Mouse (Mus musculus) T-helper 1 cell (primary cell): ENCODE results near the gene Pkp4.

Source experiments
- in situ Hi-C: fragments of 300-600 bp; cut with MboI, MseI; formaldehyde crosslinking; loops from one replicate; pipeline ENCODE4 v1.15.1; 2025; ENCODE audit warnings: high pct_unique_total_duplicates

Gene Pkp4

DNA sequence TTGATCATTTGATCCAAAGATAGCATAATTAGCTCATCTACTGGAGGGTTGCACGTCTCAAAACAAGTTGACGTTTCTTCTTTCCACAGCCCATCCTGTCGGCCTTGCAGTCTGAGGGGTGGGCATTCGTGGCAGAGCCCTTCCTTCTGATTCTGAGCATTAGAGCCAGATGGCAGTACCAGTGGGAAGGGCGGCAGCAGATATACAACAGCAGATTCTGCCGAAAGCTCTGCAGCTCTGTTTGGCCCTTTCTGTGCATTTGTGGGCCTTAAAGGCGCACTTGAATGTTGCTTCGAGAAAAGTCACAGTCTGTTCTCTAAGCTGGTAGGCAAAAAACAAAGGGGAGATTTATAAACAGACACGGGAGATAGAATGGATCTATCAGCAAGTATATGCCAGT lies 170.4 kb downstream of the Pkp4 start:
- in situ Hi-C loops, result no loop called here

- in situ Hi-C loops, result no loop called here
Observed at GRCm38 (mm10) chr2:59332523-59332922, 171.9 kb downstream of the Pkp4 start.

DNA sequence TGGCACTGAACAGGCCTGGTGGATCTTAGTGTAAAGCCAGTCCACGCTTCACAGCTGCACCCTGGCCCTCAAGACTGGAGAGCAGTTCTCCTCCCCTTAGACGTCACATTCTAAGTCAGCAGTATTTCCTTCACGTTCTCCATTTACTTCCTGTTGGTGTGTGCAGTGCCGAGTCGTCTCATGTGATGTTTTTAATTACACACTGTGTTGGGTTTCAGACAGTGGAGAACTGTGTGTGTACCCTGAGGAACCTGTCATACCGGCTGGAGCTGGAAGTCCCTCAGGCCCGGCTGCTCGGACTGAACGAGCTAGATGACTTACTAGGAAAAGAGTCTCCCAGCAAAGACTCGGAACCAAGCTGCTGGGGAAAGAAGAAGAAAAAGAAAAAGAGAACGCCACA lies 177.9 kb downstream of the Pkp4 start:
- in situ Hi-C loops, result no loop called here

- in situ Hi-C loops, result no loop called here
Observed at GRCm38 (mm10) chr2:59338926-59339325, 178.3 kb downstream of the Pkp4 start.

DNA sequence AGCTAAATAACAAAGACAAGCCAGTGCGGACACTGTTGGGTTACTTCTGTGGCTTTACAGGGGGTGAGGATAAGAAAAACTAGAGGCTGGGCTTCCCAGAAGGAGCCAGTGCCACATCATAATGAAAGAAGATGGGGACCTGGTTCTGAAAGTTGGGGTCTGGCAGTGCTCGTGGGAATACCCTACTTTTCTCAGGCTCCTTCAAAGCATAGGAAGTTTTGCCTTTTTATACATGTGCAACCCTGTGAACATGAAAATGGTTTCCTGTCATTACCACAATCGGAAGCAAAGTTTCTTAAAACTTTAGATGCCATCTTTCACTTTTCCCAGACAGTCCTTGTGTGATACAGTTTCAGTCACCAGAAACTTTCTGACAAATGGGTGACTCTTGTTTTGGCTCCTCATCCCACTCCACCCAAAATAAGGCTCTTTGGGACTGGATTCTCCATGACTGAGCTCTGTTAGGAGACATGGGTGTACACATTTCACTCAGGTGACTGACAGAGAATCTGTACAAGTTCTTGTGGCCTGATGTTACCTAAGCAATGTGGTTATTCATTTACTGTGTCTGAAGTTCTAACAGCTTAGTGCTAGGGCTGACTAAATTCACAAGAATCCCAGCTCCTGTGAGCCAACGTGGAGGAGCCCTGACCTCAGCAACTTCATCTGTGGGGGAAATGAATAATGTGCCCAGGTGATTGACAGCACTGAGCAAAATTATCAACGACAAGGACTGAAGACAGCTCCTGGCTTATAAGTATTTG lies 179.3 kb downstream of the Pkp4 start:
- in situ Hi-C loops, result no loop called here

DNA sequence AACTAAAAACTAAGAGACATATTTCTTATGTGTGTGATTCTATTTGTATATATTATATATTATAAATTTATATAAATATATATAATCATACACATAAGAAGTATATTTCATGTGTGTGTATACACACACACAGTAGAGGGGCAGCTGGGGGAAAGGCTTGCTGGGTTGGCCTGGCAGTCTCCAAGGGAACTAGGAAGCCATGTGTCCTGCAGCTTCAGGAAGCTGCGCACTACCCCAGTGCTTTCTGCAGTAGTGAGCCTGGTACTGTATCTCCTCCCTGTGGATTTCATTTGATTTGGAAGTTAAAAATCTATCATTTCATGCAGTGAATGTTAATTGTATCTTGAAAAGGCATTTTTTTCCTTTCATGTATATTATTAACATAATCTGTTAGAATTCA lies 180.2 kb downstream of the Pkp4 start:
- in situ Hi-C loops, result no loop called here

DNA sequence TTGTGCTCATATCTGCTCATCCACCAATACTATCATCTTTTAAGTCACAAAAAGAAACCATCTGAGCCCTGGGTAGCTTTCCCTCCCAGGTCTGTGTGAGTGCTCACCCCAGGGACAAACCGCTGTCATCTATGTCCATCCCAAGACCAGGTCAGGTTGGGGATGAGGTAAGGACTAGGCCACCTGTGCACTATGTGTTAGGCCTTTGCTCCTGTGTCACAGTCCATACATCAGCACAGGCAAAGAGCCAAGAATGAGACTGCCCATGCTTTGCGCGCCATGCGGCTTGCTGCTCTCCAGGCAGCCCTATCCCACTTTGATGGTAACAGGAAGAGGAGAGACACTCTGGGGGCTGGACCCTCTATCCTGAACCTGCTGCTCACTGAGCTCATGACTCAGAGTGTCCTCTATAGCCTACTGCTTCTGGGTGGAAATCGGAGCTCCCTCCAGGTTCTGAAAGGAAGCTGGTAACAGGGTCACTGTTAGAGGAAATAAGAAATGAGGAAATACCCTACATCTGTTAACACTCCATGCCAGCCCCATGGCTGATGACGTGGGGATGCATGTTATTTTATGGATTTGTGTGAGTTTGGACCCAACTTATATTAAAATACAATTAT lies 182.1 kb downstream of the Pkp4 start:
- in situ Hi-C loops, result no loop called here

DNA sequence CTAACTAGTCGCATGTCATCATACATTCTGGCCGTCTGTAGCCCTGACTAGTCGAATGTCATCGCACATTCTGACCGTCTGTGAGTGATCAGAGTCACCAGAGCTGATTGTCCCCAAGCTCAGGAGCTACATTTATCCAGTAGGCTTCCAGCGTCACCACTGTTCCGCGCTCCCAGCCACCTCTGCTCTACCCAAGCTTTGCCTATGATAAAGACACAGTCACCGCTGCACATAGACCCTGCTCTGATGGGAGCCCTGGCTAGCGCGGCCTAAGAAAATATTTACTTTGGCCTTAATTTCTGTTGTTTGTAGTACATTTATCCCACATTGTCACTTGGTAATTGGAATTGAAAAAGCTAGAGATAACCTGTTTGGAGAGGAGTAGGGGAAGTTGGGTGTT lies 183.2 kb downstream of the Pkp4 start:
- in situ Hi-C loops, result no loop called here

GRCm38 (mm10) chr2:59344699-59345098 lies 184.0 kb downstream of the Pkp4 start:
- in situ Hi-C loops, result no loop called here

- in situ Hi-C loops, result no loop called here
Observed at GRCm38 (mm10) chr2:59345141-59345839, 184.6 kb downstream of the Pkp4 start.

GRCm38 (mm10) chr2:59346443-59346842 lies 185.8 kb downstream of the Pkp4 start:
- in situ Hi-C loops, result no loop called here

- in situ Hi-C loops, result no loop called here
Observed at GRCm38 (mm10) chr2:59348585-59348984, 187.9 kb downstream of the Pkp4 start.

GRCm38 (mm10) chr2:59350094-59350493 lies 189.4 kb downstream of the Pkp4 start:
- in situ Hi-C loops, result no loop called here

GRCm38 (mm10) chr2:59351303-59352099 lies 190.9 kb downstream of the Pkp4 start:
- in situ Hi-C loops, result no loop called here

GRCm38 (mm10) chr2:59353821-59354220 lies 193.2 kb downstream of the Pkp4 start:
- in situ Hi-C loops, result no loop called here

- in situ Hi-C loops, result no loop called here
Observed at GRCm38 (mm10) chr2:59355531-59356289, 195.1 kb downstream of the Pkp4 start.

- in situ Hi-C loops, result no loop called here
Observed at GRCm38 (mm10) chr2:59359760-59360342, 199.2 kb downstream of the Pkp4 start.

- in situ Hi-C loops, result no loop called here
Observed at GRCm38 (mm10) chr2:59361350-59361780, 200.7 kb downstream of the Pkp4 start.

DNA sequence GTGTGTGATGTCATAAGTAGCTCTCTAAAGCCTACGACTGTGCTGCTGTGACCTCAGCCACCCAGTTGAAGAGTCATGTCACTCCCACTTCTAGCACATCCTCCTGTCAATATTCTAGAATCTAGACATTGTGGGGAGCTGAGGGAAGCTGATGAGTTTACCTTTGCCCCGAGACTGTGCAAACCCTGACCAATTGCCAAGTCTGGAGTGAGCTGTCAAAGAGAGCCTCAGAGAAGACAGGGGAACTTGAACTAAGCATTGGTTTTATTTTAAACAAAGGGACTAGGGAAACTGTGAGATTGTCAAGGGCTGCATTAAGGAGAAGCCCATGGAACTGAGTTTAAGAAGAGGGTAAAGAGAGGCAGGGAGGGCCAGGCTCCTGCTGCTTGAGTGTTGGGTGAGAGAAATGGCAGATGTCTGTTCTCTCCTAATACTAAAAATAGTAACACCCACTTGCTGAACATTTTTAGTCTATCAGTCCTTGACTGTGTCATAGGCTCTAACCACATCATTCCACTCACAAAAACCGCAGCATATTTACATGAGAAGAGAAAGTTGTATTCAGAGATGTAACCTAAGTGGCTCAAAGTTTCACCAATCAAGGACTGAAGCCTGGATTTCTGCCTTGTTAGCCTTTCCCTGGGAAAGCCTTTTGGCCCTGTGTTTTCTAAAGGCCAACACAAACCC lies 203.6 kb downstream of the Pkp4 start:
- in situ Hi-C loops, result no loop called here

- in situ Hi-C loops, result no loop called here
Observed at GRCm38 (mm10) chr2:59367191-59367590, 206.5 kb downstream of the Pkp4 start.
